Mouse (Mus musculus) frontal cortex, adult (tissue): ENCODE measurements around the gene Stk33.

Experiments used
- ATAC-seq: cut with Nextera tagmentation; 2 replicates; pipeline ENCODE4 v1.9.2; 2017; ENCODE audit warnings: mild to moderate bottlenecking, moderate library complexity, mixed read lengths; ENCODE audit not compliant: low TSS enrichment

Stk33 gene

DNA sequence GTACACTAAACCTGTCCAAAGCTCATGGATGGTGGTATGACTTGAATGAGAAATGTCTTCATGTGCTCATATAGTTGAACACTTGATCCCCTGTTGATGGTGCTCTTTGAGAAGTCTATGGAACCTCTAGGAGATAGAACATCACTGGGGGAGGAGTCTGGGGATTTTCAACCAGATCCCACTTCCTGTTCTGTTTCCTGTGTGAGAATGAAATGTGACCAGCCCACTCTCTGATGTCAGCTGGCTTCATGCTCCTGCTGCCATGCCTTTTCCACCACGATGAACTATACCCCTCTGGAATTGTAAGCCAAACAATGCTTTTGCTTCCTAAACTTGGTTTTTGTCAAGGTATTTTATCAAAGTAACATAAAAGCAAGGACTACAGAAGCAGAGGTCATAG, 81.0 kb downstream of the Stk33 start:
- ATAC-seq, result no peak

DNA sequence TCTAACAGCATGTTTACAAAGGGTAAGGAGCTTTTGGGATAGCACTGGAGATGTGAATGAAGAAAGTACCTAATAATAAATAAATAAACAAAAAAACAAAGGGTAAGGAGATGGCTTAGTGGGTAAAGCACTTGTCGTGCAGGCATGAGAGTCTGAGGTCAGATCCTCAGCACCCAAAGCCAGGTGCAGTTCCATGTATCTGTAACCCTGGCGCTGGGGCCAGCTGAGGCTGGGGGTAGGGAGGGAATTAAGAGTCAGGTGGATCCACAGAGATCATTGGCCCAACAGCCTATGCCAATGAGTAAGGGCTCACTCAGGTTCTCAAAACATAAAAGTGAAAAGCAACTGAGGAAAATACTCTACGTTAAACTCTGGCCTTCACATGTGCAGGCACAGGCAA, 91.6 kb downstream of the Stk33 start:
- no peak for ATAC-seq

DNA sequence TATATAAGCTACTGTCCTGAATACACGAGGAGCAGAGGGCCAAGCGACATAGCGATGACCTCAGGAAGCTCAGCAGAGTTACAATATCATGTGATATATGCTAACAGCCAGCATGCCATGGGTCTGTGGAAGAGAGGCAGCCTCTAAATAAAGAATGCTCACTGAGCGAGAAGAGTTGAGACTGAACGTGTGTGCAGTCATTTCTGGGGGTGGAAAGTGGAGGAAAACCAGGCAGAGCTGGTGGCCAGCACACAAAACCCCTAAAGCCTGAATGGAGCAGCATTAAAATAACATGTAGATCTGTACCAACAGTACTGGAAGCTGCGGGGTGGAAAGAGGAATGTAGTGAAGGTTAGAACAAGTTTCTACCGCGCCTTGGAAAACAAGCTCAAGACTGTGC, 107.2 kb downstream of the Stk33 start:
- ATAC-seq, result peak; percentile 62

DNA sequence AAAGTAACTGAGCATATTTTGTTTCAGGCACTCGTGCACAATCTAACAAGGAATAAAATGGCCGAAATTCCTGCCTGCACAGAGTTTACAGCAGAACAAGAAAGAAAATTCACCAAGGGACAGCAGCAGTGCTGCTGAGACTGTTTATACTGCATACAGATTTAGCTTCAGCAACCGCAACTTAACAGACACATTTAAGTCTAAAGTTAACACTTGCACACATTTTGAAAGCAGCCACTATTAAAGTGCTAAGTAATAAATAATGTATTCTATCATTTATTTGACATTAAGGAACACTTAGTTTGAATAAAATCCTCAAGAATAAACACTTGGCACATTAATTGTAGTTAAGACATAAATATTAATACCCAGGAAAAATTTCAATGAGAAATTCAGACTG, 110.1 kb downstream of the Stk33 start:
- no peak for ATAC-seq

DNA sequence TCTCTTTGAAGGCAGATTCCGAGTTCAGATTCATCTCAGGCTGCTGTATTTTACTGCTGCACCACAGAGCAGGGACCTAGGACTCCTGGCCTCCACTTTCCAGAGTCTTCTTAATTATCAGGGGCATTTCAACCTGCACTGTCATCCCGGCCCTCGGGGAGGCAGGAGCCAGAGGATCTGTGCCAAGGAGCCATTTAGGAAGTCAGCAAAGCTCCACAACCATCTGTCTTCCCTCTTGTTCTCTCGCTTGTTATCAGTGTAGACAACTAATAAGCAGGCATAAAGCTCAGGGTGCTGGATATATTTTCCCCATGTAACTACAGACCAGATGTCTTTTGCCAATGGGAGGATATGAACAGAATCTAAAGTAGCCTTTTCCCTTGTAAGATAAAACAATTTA, 112.1 kb downstream of the Stk33 start:
- ATAC-seq, result no peak

DNA sequence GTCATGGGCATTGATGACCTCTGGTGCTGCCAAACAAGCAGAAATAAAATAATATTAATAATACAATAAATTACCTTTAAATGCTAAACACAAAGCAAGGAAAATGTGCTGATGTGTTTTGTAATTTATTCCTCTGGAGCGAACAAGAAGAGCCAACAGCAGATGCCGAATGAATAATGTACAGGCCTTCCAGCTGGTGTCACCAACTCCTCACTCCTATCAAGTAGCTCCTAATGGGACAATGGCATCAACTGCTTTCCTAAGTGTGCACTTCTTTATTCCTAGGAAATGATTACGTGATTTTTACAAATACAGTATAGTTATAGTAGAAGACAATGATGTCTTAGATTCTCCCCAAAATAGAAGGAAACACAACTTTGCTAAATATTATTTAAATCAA, 113.2 kb downstream of the Stk33 start:
- ATAC-seq, result no peak

DNA sequence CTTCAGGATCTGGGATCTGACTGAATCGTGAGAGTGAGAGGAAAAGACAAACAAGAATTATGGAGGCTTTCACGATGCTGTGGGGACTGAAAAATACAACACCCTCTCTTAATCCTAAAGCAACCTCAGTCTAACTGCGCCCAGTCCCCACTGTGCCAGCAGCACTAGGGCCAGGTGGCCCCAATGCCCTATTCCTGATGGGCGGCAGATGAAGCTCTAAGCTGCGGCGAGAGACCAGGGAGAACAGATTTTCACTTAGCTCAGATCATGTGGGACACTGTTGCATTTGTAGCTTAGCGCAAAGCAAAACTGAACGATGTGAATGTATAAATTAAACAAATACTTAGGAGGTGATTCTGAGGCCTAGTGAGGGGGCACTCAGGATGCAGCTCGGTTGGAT, 113.7 kb downstream of the Stk33 start:
- no peak for ATAC-seq

DNA sequence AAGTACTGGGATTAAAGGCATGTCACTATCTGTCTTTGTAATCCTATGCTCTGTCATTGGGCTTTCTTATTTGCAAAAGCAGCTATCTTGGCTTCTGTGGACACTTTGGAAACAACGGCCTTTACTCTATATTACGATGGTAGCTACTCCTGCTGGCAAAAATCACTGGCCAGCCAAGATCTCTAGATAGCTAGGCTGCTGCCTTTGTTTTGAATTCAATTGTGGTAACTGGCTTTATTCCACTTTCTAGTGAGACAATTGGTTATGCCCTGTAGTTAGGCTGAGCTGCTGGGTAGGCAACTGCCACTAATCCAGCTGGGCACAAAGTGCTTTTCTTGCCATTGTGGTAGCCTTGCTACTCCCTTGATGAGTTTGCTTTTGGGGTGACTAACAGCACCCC, 129.4 kb downstream of the Stk33 start:
- ATAC-seq, result no peak

DNA sequence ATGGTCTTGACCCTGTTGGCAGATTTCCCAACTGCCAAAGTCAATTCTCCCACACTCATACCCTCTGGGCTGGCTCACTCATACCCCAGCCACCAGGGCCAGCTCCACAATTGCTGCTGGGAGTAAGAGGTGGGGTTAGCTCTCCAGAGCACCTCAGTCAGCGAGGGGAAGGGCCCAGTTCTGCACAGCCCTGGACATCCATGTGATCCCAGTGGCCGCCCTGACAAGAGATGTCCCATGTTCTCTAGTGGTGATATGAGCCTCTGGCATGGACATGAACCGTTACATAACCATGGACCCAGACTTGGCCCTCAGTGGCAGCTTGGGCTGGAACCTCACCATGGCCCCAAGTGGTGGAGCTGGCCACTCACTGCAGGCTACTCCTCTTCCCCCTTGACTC, 143.1 kb downstream of the Stk33 start:
- no peak for ATAC-seq

DNA sequence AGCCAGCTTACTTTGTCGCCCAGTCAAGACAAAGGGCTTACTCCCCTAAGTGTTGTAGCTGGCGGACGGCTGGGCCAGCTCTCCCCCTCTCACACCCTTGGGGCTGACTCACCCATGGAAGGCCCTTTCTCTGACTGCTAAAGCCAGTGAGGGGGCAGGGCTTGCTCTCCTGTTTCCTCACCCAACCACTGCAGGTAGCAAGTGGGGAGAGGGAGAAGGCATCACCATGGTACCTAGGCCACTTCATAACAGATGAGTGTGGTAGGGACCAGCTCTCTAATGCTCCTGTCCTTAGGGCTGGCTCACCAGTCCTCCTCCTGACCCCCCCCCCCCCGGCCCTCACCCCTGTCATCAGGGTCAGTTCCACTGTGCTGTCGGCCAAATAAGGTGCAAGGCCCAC, 143.5 kb downstream of the Stk33 start:
- ATAC-seq, result no peak

DNA sequence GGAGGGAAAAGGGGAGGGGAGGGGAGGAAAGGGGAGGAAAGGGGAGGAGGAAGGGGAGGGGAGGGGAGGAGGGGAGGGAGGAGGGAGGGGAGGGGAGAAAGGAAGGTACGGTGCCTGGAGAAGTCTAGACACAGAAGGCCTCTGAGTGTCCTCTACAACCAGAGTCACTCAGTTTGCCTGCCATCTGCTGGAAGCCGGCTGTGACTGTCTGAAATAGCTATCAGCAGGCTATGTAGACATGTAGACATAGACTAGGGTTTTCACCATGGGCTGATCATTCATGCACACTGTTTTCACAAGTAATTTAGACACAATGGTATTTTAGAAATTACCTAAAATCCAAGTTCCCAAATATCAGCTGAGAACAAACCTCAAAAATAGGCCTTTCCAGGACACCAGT, 148.4 kb downstream of the Stk33 start:
- ATAC-seq, result no peak

DNA sequence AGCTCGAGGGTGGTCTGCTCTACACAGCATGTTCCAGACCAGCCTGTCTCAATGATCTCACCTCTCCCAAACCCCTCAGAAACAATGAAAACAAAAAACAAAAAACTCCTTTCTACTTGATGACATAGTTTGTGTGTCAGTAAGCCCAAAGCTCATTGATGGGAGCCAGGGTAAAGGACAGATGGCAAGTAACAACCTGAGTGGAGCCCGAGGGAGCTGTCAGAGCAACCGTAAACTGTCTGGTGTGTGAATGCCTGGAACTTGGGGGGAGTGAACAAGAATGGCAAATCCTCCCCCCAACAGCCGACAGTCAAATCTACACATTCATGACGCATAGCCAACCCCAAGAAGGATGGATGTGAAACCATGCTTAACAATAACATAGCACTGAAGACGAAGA, 149.8 kb downstream of the Stk33 start:
- ATAC-seq, result no peak

DNA sequence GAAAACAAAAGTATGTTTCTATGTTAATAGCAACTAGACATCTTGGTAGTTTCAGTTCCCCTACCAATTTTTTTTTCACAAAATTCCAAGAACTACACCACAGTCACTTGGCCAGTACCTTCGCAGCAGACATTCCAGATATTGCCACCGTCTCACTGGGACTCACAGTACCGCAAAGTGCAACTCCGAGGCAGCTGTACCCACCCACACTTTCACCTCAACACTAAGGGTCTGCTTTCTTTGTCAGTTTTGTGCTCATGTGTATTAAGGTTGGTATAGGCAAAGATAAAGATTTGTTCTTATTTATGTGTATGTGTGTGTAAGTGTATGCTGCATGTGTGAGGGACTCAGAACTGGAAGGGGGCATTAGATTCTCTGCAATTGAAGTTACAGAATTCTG, 156.8 kb downstream of the Stk33 start:
- ATAC-seq, result no peak

DNA sequence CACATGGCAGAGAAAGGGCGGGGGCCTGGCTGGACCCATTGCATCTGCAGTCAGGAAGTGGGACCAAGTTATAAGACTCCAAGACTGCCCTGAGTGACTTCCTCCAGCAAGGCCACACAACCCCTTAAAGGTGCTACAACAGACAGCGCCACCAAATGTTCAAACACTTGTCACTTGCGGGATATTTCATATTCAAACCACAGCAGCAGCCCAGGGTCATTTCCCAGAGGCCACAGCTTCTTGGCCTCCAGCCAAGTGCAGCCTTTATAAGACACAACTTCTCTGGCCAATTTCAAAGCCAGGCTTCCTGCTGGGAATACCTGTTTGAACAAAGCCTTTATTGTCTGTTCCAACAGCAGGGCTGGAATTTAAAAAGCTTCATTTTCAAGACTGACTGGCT, 162.3 kb downstream of the Stk33 start:
- ATAC-seq, result no peak

DNA sequence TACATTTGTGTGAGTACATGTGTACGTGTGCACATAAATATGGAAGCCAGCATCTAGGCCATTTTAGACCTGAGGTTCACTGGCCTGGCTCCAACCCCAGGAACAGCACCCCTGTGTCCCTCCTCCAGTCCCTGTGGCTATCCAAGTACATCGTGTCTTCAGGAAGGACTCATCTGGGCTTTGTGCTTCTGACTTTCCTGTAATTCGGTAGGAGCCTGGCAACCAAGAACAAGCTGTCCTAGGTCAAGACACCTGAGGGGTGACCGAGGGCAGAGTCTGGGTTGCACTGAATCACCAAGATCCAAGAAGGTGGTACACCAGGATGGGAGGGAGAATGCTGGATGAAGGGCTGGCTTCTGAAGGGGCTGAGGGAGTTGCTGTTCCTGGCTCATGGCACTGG, 163.0 kb downstream of the Stk33 start:
- ATAC-seq, result no peak

DNA sequence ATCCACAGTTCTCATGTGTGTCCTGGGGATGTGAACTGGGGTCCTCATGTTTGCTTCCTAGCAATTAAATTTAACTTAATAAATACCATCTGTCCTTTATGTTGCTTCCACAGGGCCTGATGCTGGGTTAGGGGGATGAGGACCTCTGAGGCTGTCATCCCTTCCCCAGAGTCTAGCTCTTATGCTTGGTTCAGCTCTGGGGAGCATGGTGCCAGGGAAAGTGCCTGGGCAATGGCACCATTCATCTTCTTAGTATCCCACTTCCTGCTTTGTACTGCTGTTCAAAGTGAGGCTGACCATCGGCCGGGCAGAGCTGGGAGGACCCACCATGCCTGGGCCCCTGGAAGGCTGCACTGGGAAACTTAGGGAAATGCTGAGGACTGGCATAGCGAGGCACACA, 163.7 kb downstream of the Stk33 start:
- no peak for ATAC-seq

DNA sequence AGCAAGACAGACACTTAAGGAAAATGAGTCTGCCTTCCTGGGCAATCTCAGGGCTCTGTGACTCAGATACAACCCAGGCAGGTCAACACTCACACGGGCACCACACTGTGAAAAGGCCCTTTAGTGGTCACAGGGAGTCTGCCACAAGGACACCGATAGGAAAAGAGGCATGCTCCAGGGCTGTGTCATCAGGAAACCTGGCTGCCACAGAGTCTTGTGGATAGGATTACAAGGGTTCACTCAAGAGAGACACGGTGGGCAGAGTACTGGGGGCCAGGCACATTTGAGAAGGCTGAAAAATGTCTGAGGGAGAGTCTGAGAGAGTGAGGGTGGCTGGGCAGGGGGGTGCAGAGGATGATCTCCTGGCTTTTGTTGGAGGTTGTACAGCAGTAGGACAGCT, 164.6 kb downstream of the Stk33 start:
- ATAC-seq, result no peak

DNA sequence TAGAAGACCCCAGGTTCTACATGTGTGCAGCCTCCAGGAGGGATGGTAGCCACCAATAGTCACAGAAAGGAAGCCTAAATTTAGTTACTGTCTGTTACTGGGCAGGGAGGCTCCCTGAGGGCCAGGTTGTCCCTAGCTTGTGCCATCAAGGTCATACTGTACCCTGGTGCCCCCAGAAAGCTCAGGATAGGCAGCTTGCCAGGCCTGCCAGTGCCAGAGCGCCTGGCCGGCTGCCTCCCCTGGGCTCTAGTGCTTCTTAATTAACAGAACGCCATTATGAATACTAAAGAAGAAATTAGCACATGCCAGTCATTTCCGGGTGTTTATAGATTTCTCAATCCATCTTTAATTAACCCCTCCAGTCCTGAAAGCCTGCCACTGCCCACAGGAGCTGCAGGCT, 169.8 kb downstream of the Stk33 start:
- no peak for ATAC-seq

DNA sequence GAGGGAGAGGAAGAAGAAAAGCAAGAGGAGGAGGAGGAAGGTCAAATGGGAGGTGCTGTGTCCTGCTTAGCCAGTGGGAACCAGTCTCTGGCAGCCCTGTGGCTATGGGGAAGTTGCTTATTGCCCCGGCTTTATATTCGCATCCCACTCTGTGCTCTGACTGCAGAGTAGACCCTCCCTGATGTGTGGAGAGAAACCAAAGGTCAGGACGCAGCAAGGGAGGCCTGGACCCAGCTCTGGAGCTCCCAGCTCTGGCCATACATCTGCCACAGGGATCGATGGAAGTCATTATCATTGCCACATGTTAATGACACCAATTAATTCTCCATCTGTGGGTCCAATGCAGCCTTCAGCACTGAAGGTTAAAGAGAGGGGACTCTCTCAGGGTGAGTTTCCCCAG, 171.5 kb downstream of the Stk33 start:
- ATAC-seq, result no peak

DNA sequence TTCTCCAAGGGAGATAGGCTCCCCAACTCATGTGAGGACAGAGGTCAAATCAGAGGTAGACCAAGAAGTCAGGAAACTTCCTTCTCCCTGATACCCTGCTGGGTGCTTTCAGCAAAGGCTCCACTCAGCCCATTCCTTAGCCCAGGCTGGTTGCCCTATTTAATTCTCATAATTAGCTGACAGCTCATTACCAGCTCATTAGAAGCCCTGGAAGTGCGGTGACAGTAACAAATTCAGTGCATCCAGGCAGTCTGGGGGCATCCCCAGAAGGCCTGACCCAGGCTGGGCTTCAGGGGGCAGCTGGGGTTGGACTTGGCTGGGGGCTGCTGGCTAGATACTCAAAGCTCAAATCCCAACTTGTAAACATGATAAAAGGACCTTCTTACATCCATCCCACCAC, 172.7 kb downstream of the Stk33 start:
- no peak for ATAC-seq

DNA sequence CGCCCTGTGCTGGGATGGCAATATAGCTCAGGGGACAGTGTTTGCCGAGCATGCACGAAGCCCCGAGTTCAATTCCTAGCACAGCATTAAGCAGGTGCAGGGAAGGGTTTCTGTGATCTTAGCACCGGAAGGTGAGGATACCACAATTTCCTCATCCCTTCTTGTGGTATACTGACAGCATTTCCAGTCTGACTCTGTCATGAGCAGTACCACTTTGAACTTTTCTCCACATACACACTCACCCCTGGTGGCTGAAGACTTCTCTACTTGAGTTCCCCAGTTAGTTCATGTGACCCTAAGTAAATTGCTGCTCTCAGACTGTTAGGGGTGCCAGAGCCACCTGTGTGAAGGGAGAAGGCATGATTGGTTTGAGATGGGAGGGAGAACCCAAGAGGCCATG, 173.3 kb downstream of the Stk33 start:
- no peak for ATAC-seq

DNA sequence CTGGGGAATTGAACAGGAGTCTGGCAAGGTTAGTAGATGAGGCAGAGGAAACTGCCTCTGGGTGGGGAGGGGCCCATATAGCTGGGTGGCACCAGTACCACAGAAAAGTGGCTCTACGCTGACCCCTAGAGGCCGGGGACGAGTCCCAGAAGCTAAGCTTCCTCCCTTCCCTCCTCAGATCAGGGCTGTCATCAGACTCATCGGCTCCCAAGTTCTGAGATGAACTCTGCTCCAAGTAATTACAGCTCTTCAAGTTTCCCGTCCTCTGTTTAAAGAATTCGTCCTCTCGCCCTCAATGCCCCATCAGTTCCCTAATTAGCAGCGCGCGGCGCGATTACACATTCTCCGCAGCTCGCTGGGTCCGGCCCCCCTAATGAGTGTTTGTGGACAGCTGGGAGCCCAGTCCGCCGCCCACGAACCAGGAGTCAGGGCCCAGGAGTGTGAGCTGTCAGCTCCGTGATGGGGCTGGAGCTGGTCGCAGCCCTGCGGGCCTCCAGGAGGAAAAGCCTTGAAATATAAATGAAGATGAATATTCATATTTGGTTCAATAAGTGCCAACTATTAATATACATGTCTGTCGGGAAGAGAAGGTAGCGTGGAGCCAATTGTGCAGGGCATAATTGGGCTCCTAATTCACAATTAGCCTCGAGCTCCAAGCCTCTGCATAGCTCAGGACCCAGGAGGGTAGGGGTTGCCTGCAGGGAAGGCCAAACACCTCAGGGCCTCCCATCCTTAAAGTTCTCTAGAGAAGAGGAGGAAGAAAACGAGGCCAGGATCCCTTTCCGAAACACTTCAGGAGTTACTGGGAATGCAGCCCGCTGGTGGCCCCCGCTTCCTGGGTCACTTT, 183.2 kb downstream of the Stk33 start:
- peak; percentile 95 for ATAC-seq

DNA sequence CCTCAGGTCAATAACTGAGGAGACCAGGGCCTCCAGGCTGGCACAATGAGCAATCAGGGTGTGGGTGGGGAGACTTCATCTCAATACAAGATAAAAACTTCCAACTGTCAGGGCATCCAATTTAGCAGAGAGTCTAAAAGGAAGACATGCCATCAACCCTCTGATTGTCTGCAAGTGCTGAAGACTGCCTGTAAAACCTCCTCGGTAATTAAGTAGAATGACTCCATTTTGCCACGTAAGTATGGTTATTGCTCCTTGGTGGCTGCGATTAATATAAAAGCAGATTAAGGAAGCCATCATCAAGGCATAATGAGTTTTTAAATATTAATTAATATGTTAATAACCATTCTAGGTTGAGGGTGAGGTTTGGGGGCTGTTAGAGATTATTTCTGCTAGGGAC, 187.5 kb downstream of the Stk33 start:
- no peak for ATAC-seq

DNA sequence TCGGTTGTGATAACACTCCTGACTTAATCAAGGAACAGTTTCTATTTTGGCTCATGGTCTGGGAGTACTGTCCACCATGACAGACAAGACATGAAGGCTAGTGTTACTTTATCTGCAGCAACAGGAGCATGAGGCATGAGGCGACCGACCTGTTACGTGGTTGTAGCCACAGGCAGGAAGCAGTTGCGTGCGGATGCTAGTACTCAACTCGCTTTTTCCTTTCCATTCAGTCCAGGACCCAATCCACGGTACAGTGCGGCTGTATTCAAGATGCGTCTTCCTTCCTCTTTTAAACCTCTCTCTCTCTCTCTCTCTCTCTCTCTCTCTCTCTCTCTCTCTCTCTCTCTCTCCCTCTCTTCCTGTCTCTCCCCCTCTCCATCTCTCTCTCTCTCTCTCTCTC, 194.1 kb downstream of the Stk33 start:
- ATAC-seq, result no peak
